Mouse (Mus musculus): Measurements from ENCODE around the gene Slc24a4.

- TF ChIP-seq CTCF (IDR thresholded peaks at IDR 0.05; ENCODE audit: low read depth, low read length) (no peak), POLR2A (IDR thresholded peaks at IDR 0.05; ENCODE audit: insufficient read depth, low read length) (no peak)
Observed at GRCm38 (mm10) chr12:102141330-102141729, 12.8 kb downstream of the Slc24a4 start.
